Mouse (Mus musculus) kidney, adult 2 months (tissue): ENCODE measurements around the gene Crmp1. TPM values are rescaled to one million over a fixed set of nuclear protein-coding genes. Genes with fewer than 3 reads are reported as not detected.

Experiments
- DNase-seq: peaks from one replicate; pipeline ENCODE4 v3.0.0; 2021
- H3K27ac ChIP-seq: fragments of 200-500 bp; 2 replicates; pipeline ENCODE4 v1.5.1; 2012; ENCODE audit warnings: low read depth, low read length, control low read depth, inconsistent platforms; ENCODE audit not compliant: insufficient read depth
- H3K27me3 ChIP-seq: fragments of 200-500 bp; replicated peaks from 2 replicates; pipeline ENCODE4 v1.6.1; 2012; ENCODE audit warnings: mild to moderate bottlenecking, moderate library complexity, low read length, inconsistent platforms; ENCODE audit not compliant: control insufficient read depth, insufficient read depth
- H3K36me3 ChIP-seq: fragments of 200-500 bp; 2 replicates; pipeline ENCODE4 v1.6.1; 2012; ENCODE audit warnings: mild to moderate bottlenecking, moderate library complexity, low read length, inconsistent platforms; ENCODE audit not compliant: control insufficient read depth, insufficient read depth
- H3K4me1 ChIP-seq: fragments of 200-500 bp; 2 replicates; pipeline ENCODE4 v1.6.1; 2011; ENCODE audit warnings: low read length; ENCODE audit not compliant: control insufficient read depth, insufficient read depth
- H3K4me3 ChIP-seq: fragments of 200-500 bp; 2 replicates; pipeline ENCODE4 v1.5.1; 2011; ENCODE audit warnings: mild to moderate bottlenecking, low read depth, low read length, control low read depth; ENCODE audit not compliant: insufficient read depth
- CTCF ChIP-seq: fragments of 200-500 bp; conservative IDR thresholded peaks from 2 replicates; pipeline ENCODE4 v1.5.1; 2011; ENCODE audit warnings: low read depth, mild to moderate bottlenecking, control low read depth, low read length, moderate library complexity, mixed read lengths; ENCODE audit not compliant: insufficient read depth, insufficient read length
- POLR2A ChIP-seq: fragments of 200-500 bp; IDR thresholded peaks from one replicate; pipeline ENCODE4 v1.6.1; 2011; ENCODE audit warnings: low read depth, low read length, control low read depth
- WGBS: fragments of 180-500 bp; shearing (Covaris S2); methylation state at CpG from one replicate; pipeline ENCODE4 v1.1.7; 2018; 5-methylcytosine and 5-hydroxymethylcytosine counted together
- polyA plus RNA-seq: library from polyadenylated mRNA; depleted of rRNA; stranded (reverse); fragments of >200 nt; gene quantifications from 2 replicates; pipeline ENCODE4 v1.2.3, GENCODE M21; 2012; rRNA removed

Gene Crmp1
- 0.57 and 0.59 TPM in 2 replicates for polyA plus RNA-seq

GRCm38 (mm10) chr5:37241651-37242151, at the start of gene Crmp1:
TSS of gene Crmp1 (plus strand) at chr5:37241940.
- TF ChIP-seq CTCF, result no peak
- WGBS, result 1% methylated on average over 56 of the region's 56 CpGs
- Histone ChIP-seq H3K27me3 (0 out of 2 replicates have a peak, but pooled peaks cover 3% of the 10 kb centered on the region), H3K36me3 (no peaks in the 10 kb centered on the region), H3K4me1 (no peaks in the 10 kb centered on the region), H3K4me3 (no peak within 1 kb of the TSS), H3K27ac (no peak within 1 kb of the TSS)
- DNase-seq, result peak; percentile 19

DNA sequence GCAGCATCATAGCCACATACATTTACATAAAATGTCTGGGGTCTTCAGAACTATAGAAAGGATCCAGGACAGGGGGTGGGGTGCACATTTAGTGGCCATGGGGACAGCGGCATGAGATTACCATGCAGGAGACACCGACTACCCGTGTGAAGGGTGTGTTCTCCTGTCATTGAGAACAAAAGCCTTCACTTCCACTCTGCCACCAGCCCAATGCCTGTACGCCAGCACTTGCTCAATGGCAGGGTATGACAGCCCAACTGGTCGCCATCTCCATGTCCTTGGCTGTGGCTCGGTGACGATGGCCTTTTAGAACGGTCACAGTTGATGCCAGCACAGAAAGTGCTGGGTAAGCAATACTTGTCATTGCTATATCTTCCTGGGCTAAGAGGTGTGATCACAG, 45.5 kb upstream of the Crmp1 start:
- TF ChIP-seq POLR2A (no peak), CTCF (no peak)
- Histone ChIP-seq H3K27ac (no peak overlapping the region), H3K4me1 (no peaks in the 10 kb centered on the region), H3K36me3 (no peaks in the 10 kb centered on the region), H3K27me3 (no peaks in the 10 kb centered on the region), H3K4me3 (no peak overlapping the region)
- WGBS, result 74% methylated on average over 8 of the region's 8 CpGs
- no peak for DNase-seq

- H3K27me3 ChIP-seq, result no peaks in the 10 kb centered on the region
- WGBS, result 25% methylated on average over 10 of the region's 10 CpGs
- no peak overlapping the region for H3K27ac ChIP-seq
- H3K36me3 ChIP-seq, result no peaks in the 10 kb centered on the region
- DNase-seq, result no peak
- TF ChIP-seq POLR2A, result no peak
- TF ChIP-seq CTCF, result no peak
- H3K4me3 ChIP-seq, result no peak overlapping the region
- H3K4me1 ChIP-seq, result no peaks in the 10 kb centered on the region
Measured at GRCm38 (mm10) chr5:37196666-37197250, 45.0 kb upstream of the Crmp1 start.

DNA sequence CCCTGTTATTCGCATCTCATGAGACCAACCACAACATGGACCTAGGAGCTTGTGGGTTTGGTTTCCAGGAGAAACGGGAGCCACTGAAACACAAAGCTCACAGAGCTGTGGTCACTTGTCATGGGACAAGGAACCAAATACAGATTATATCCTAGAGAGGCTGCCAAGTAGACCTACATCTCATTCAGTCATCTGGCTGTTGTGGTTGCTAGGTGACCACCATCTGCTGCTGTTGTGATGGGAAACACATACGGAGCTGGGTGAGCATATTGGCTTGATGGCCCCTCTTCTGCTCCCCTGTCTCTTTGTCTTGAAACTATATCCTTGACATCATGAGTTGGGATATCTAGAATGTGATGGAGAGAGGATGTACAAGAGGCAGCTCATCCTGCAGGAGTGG, 44.3 kb upstream of the Crmp1 start:
- Histone ChIP-seq H3K4me3 (no peak overlapping the region), H3K4me1 (no peaks in the 10 kb centered on the region), H3K36me3 (no peaks in the 10 kb centered on the region), H3K27ac (no peak overlapping the region), H3K27me3 (no peaks in the 10 kb centered on the region)
- TF ChIP-seq CTCF, result no peak
- no peak for TF ChIP-seq POLR2A
- no peak for DNase-seq
- 73% methylated on average over 3 of the region's 3 CpGs for WGBS

DNA sequence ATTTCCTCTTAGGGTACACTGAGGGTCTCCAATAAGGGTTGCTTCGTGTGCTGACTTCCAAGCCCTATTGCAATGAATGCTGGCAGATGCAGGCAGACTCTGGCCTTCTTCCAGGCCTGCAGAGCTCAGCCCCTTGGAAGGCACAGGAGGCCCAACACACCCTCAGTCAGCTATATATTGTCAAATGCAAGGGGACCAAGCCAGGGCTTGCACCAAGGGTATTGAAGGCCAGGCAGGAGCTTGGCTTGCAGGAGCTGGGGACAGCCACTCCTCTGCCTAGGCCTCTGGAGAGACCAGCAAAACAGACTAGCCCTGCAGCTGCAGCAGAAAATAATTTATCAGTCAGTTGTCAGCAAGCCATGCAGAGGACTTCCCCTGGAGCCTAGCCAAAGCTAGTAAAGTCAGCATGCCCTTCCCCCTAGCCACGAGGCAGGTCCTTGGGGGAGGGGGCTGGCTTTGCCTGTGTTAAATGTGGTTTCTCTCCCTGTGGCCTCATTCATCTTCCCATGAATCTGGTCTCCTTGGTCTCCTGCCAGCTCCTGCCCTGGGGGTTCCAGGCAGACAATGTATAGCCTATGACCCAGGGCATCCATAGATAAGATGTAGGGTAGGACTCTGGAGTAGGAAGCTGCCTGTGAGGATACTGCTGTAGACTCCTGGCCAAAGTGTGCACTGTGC, 43.6 kb upstream of the Crmp1 start:
- Histone ChIP-seq H3K4me3 (no peak overlapping the region), H3K27ac (no peak overlapping the region), H3K36me3 (no peaks in the 10 kb centered on the region), H3K4me1 (no peaks in the 10 kb centered on the region), H3K27me3 (no peaks in the 10 kb centered on the region)
- TF ChIP-seq CTCF, result no peak
- no peak for TF ChIP-seq POLR2A
- WGBS, result 33% methylated on average over 2 of the region's 2 CpGs
- no peak for DNase-seq

- no peaks in the 10 kb centered on the region for H3K27me3 ChIP-seq
- H3K4me3 ChIP-seq, result no peak overlapping the region
- no peaks in the 10 kb centered on the region for H3K4me1 ChIP-seq
- H3K36me3 ChIP-seq, result no peaks in the 10 kb centered on the region
- no peak overlapping the region for H3K27ac ChIP-seq
- no peak for TF ChIP-seq CTCF
- no peak for TF ChIP-seq POLR2A
- no peak for DNase-seq
- 31% methylated on average over 1 of the region's 1 CpGs for WGBS
Measured at GRCm38 (mm10) chr5:37202285-37202684, 39.5 kb upstream of the Crmp1 start.

DNA sequence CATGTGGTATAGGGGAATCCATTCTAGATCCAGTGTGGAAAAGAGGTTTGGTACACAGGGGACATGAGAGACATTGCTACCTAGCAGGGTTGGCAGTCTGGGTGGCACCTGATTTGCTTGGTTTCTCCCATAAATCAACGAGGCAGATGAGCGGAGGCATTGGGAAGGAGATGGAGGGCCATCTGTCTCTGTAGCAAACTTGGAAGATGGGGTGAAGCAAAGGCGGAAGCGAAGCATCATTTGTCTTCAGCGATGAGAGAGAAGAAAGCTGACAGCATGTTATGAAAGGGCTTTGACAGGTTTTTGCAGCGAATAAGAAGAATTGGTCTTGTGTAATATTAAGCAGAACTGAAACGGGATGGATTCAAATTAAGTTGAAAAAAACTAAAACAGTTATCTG, 36.9 kb upstream of the Crmp1 start:
- H3K36me3 ChIP-seq, result no peaks in the 10 kb centered on the region
- no peak overlapping the region for H3K4me3 ChIP-seq
- TF ChIP-seq POLR2A (no peak), CTCF (no peak)
- WGBS, result 85% methylated on average over 7 of the region's 7 CpGs
- no peak overlapping the region for H3K27ac ChIP-seq
- no peaks in the 10 kb centered on the region for H3K27me3 ChIP-seq
- no peaks in the 10 kb centered on the region for H3K4me1 ChIP-seq
- DNase-seq, result no peak
